Mouse (Mus musculus) mouse embryonic stem cell (cell line): ENCODE results near the gene Gpi1.

Experiments used
- in situ Hi-C, 2 experiments: fragments of 300-500 bp; cut with MboI; formaldehyde crosslinking; loops; 1 replicate in 1 of 2; 3 replicates in 1 of 2; pipeline ENCODE4 v1.14.3; 2019 to 2020; ENCODE audit warnings: low sequenced_read_pairs in 2 of 2, low pct_unique_long_range_greater_than_20kb in 1 of 2, mixed read lengths in 1 of 2; ENCODE audit not compliant: unreplicated experiment in 1 of 2

Gene Gpi1

DNA sequence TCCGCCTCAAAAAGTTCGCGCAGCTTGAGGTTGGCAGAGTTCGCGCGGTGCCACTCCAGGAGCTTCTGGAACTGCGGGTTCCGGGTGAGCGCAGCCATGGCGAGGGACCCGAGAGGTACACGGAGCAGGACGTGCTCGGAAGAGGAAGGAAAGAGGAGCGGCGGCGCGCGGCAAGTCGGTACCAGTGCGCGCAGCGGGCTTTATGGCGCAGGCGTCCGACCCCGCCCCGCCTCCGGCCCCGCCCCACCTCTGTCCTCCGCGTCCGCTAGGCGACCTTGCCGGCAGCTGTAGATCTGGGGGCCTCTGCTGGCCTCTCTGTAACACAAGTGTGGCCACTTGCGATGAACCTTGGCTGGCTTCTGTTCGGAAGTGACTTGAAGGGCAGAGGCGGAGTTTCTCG is at the start of gene Gpi1:
Gene Gpi1, minus strand, starts transcription at position 221 of the 400 bp plus-strand sequence.
- in situ Hi-C loops = no loop called here

GRCm38 (mm10) chr7:34277656-34278055 is 47.5 kb upstream of the Gpi1 start:
- in situ Hi-C loops = no loop called here

- in situ Hi-C loops = no loop called here
These were observed 45.9 kb upstream of the Gpi1 start for GRCm38 (mm10) chr7:34276066-34276465.

- in situ Hi-C loops = no loop called here
These were observed 42.3 kb upstream of the Gpi1 start for GRCm38 (mm10) chr7:34272465-34272864.

GRCm38 (mm10) chr7:34268463-34268862 is 38.3 kb upstream of the Gpi1 start:
- in situ Hi-C loops = no loop called here

DNA sequence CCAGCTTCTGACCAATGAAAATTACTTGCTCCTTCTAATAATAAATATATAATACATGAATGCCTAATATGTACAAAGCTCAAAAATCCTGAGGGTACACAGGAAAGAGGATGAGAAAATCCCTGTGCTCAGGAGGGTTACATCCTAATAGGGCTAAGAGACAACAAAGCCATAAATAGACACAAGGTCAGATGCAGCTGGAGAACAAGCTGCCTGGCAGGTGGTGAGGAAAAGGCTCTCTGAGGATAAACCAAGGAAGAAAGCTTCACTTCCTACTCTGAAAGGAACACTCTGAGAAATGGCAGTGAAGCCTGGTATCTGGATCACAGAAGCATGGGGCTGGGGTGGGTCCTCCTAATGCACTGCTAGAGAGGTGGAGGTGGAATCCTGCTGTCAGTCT is 36.3 kb upstream of the Gpi1 start:
- in situ Hi-C loops = no loop called here

DNA sequence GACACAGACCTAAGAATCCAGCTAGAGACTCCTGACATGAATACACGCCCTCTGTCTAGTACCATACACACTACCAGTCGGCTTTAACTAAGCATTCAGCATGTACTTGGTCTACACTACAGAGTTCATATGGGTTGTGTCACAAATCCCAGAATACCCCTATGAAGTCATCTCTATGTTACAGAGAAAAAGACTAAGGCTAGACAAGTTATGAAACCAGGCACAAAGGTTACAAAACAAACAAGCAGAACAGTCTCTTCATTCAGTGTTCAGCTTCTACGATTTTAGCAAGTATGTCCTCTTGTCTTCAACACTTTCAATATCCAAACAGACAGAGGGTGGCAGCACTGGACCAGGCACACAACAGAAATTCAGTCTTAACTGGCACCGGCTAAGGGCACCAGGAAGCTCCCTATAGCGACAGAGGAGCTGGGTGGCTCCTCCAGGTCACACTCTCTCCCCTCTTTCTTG is 35.8 kb upstream of the Gpi1 start:
- in situ Hi-C loops = no loop called here

- in situ Hi-C loops = no loop called here
These were observed 33.3 kb upstream of the Gpi1 start for GRCm38 (mm10) chr7:34263437-34263836.

- in situ Hi-C loops = loop anchor here in 1 of 2 experiments (10.0 kb wide), 1 partner anchor 56 kb away; the partner anchor contains the start of gene 4931406P16Rik
These were observed 28.3 kb upstream of the Gpi1 start for GRCm38 (mm10) chr7:34258407-34258806.

- in situ Hi-C loops = loop anchor here in 1 of 2 experiments (10.0 kb wide), 1 partner anchor 58 kb away; the partner anchor contains the start of gene 4931406P16Rik
These were observed 27.1 kb upstream of the Gpi1 start for GRCm38 (mm10) chr7:34257279-34257678.

DNA sequence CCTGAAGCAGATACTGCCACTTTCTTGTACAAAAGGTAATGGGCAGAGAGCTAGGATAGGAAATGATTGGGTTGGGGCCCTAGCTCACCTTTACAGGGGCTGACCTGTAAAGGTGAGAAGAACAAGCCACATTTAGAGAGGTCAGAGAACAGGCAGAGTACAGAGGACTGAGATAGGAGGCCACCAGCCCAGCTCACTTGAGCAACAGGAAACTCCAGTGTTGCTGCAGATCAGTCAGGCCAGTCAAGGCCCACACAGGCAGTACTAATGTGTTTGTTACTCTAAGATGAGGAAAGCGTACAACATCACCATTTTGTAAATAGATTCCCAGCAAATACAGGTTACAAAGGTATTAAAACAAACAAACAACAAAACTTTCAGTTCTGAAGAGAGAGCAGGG is 25.8 kb upstream of the Gpi1 start:
- in situ Hi-C loops = loop anchor here in 1 of 2 experiments (10.0 kb wide), 1 partner anchor 59 kb away; the partner anchor contains the start of gene 4931406P16Rik

- in situ Hi-C loops = loop anchor here in 1 of 2 experiments (10.0 kb wide), 1 partner anchor 60 kb away; the partner anchor contains the start of gene 4931406P16Rik
These were observed 25.0 kb upstream of the Gpi1 start for GRCm38 (mm10) chr7:34255137-34255536.

DNA sequence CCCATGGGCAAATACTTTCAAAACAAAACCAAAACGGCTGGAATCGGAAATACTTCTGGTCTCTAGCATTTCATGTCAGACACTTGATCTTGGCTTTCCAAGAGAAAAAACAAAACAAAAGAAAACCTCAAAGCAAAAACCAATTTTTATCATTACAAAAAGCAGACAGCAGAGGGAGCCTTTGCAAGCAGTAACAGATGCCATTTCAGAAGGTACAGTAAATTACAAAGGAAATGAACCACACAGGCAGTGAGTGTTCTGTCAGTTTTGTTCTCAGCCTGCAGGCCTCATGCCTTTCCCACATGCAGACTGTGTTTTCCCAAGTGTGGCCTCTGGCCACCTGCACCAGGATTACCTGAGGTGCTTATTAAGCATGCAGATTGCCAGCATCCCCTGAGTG is 21.9 kb upstream of the Gpi1 start:
- in situ Hi-C loops = loop anchor here in 1 of 2 experiments (10.0 kb wide), 1 partner anchor 63 kb away; the partner anchor contains the start of gene 4931406P16Rik

- in situ Hi-C loops = loop anchor here in 1 of 2 experiments (10.0 kb wide), 1 partner anchor 64 kb away; the partner anchor contains the start of gene 4931406P16Rik
These were observed 20.6 kb upstream of the Gpi1 start, which contains the start of gene Gm6096 for GRCm38 (mm10) chr7:34250738-34251137. Gene Gm6096, plus strand, starts transcription at chr7:34251038.

GRCm38 (mm10) chr7:34246870-34247499 is 16.8 kb upstream of the Gpi1 start:
- in situ Hi-C loops = no loop called here

DNA sequence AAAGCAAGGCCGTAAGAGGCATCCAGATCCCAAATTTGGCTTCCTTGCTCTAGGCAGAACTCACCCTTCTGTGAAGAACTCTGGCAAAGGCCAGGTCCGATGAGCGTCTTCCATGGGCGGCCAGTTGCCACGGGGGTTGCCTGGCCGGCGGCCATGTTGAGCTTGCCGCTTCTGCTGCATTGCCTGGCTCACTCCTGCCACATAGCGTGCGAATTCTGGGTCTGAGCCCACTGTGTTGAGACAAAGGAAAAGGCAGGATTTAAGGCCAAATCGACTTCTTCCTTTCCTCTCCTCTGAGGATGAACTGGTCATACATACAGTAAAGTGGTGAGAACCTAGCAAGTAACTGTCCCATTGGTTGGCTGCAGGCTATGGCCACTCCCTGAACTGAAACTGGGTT is 12.0 kb upstream of the Gpi1 start:
- in situ Hi-C loops = no loop called here

- in situ Hi-C loops = no loop called here
These were observed 8.0 kb upstream of the Gpi1 start for GRCm38 (mm10) chr7:34238086-34238485.

DNA sequence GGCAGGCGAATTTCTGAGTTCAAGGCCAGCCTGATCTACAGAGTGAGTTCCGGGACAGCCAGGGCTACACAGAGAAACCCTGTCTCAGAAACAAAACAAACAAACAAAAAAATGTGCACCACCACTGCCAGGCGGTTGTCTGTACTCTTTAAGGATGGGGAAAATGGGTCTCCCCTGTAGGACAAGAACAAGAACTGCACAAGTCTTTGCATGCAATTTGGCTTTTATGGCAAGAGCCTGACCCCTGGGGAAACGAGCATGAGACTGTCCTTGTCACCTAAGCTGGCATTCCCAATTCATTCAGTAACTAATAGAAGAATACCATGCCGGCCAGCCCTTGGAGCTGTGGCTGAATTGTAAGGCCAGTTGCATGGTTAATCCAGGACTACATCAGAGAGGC is 5.5 kb upstream of the Gpi1 start:
- in situ Hi-C loops = no loop called here

- in situ Hi-C loops = no loop called here
These were observed 4.8 kb upstream of the Gpi1 start for GRCm38 (mm10) chr7:34234610-34235561.
